Comparison of ENCODE assay signal across 8 mouse cellular contexts in genomic region chr11:117057451-117057850, GRCm38 (mm10). TPM values are rescaled to one million over a fixed set of nuclear protein-coding genes. Genes with fewer than 3 reads are reported as not detected.
A peak's percentile ranks its signal among the peaks of the same experiment; 100 is the strongest.
DNase-seq lines count a peak whose midpoint lies in the region; ATAC-seq and TF ChIP-seq lines count a peak whose summit lies in the region.
"Had no signal": no experiment of that assay in that cellular context is flagged by ENCODE, and none has a peak within 500 bp of the region (broad histone marks: within the 10 kb centered on the region; RNA-seq: fewer than 3 reads in every experiment).

No protein-coding gene starts in this region.

- no peak overlapping the region for H3K4me2 ChIP-seq in CH12.LX (ENCODE audit: insufficient read depth, low read depth, poor library complexity, severe bottlenecking)
- no peak overlapping the region for H3K4me2 ChIP-seq in hindbrain, postnatal 0 days (ENCODE audit: low read depth, low read length)
- H3K4me2 ChIP-seq in limb, embryonic 11.5 days (ENCODE audit: low read depth, severe bottlenecking), result no peak overlapping the region

- H3K9ac ChIP-seq in CH12.LX (ENCODE audit: insufficient read depth, low read depth), result no peak overlapping the region
- no peak overlapping the region for H3K9ac ChIP-seq in hindbrain, postnatal 0 days (replicated peaks; ENCODE audit: low read length)
- H3K9ac ChIP-seq in limb, embryonic 11.5 days (ENCODE audit: low read length), result no peak overlapping the region

- dilution Hi-C loops in CH12.LX (cut with MboI; ENCODE audit: extremely low pct_ligation_motif_present, extremely low pct_unique_long_range_greater_than_20kb, low sequenced_read_pairs), result no loop called here

- DNase-seq in 416B (ENCODE audit: low read depth) (peak; percentile 41), CH12.LX (ENCODE audit: extremely low read depth) (peak; percentile 61)
- peak; percentile 73 to 81 for DNase-seq in cerebellum, postnatal 14 days
- DNase-seq in hindbrain, postnatal 0 days (ENCODE audit: low spot score), result peak; percentile 87
- peak; percentile 72 for DNase-seq in limb, embryonic 11.5 days (ENCODE audit: low spot score)
- DNase-seq in right cerebral cortex, postnatal 4 days, result peak; percentile 59
- no peak for DNase-seq in gastrocnemius, adult 18-20 months (ENCODE audit: low spot score)

- no peak overlapping the region for H3K27ac ChIP-seq in CH12.LX (ENCODE audit: insufficient read depth, low read depth)
- peak overlapping the region; percentile 60 for H3K27ac ChIP-seq in hindbrain, postnatal 0 days
- no peak overlapping the region for H3K27ac ChIP-seq in limb, embryonic 11.5 days (replicated peaks; ENCODE audit: low read depth, low read length)

- TF ChIP-seq EP300 in CH12.LX (IDR thresholded peaks at IDR 0.05; ENCODE audit: low read length), result no peak

- peak; percentile 16; the same call in 1 of the 2 replicates for ATAC-seq in hindbrain, postnatal 0 days
- no peak for ATAC-seq in limb, embryonic 11.5 days (ENCODE audit: insufficient number of reproducible peaks, low FRiP score, low TSS enrichment, low read depth)

- 26% methylated on average over 7 of the region's 7 CpGs for WGBS in hindbrain, postnatal 0 days
- WGBS in limb, embryonic 11.5 days, result 38% methylated on average over 7 of the region's 7 CpGs

- TF ChIP-seq POLR2A in CH12.LX (IDR thresholded peaks at IDR 0.05; ENCODE audit: low read depth, low read length), result no peak

- H3K4me3 ChIP-seq in CH12.LX (replicated peaks in 1 of 3; ENCODE audit: low read depth in 2 of 3, low read length in 2 of 3, poor library complexity in 1 of 3), result no peak overlapping the region
- H3K4me3 ChIP-seq in hindbrain, postnatal 0 days (ENCODE audit: low read length), result no peak overlapping the region
- no peak overlapping the region for H3K4me3 ChIP-seq in limb, embryonic 11.5 days (ENCODE audit: low read depth, low read length)
- H3K4me3 ChIP-seq: erythroblast, embryonic 14.5 days had no signal

- in situ Hi-C loops in CH12.LX (cut with MboI; ENCODE audit: low pct_ligation_motif_present, low pct_unique_long_range_greater_than_20kb, low sequenced_read_pairs), result loop anchor here (10.0 kb wide), 1 partner anchor 413 kb away; no protein-coding TSS in a partner anchor

- H3K79me2 ChIP-seq in CH12.LX (replicated peaks; ENCODE audit: control insufficient read depth, extremely low read depth, insufficient read depth, poor library complexity, severe bottlenecking), result no peaks in the 10 kb centered on the region

- peak; percentile 55 to 84; a peak in 3 of 4 replicates for TF ChIP-seq CTCF in CH12.LX (conservative IDR thresholded peaks at IDR 0.05 in 1 of 2, IDR thresholded peaks at IDR 0.05 in 1 of 2; ENCODE audit: low read depth in 2 of 2, low read length in 2 of 2)
- peak; percentile 81 for TF ChIP-seq CTCF in hindbrain, postnatal 0 days (IDR thresholded peaks at IDR 0.05; ENCODE audit: low read depth)

- H3K27me3 ChIP-seq in CH12.LX (replicated peaks), result peaks cover 34% of the 10 kb centered on the region
- no peaks in the 10 kb centered on the region for H3K27me3 ChIP-seq in hindbrain, postnatal 0 days (ENCODE audit: insufficient read depth, low read length)
- H3K27me3 ChIP-seq in limb, embryonic 11.5 days (ENCODE audit: control insufficient read depth, insufficient read depth, low read length), result 0 out of 2 replicates have a peak, but pooled peaks cover 2% of the 10 kb centered on the region

- peaks cover 4% of the 10 kb centered on the region for H3K9me3 ChIP-seq in CH12.LX (replicated peaks; ENCODE audit: low read length)
- H3K9me3 ChIP-seq in hindbrain, postnatal 0 days (ENCODE audit: low read length), result no peaks in the 10 kb centered on the region
- no peaks in the 10 kb centered on the region for H3K9me3 ChIP-seq in limb, embryonic 11.5 days (ENCODE audit: control insufficient read depth, low read length)

- H3K36me3 ChIP-seq in CH12.LX (replicated peaks in 1 of 2; ENCODE audit: control insufficient read depth in 1 of 2, insufficient read depth in 1 of 2, low read length in 1 of 2), result no peaks in the 10 kb centered on the region
- H3K36me3 ChIP-seq in hindbrain, postnatal 0 days (ENCODE audit: insufficient read depth, low read length), result no peaks in the 10 kb centered on the region
- no peaks in the 10 kb centered on the region for H3K36me3 ChIP-seq in limb, embryonic 11.5 days (ENCODE audit: control insufficient read depth, insufficient read depth, low read length)

- 0 out of 4 replicates have a peak, but pooled peaks cover 0 to 2% of the 10 kb centered on the region in 2 experiments for H3K4me1 ChIP-seq in CH12.LX (ENCODE audit: control insufficient read depth in 1 of 2, insufficient read depth in 2 of 2)
- peaks cover 4% of the 10 kb centered on the region; the same call in 1 of the 2 replicates for H3K4me1 ChIP-seq in hindbrain, postnatal 0 days (ENCODE audit: insufficient read depth, low read length)
- peaks cover 9% of the 10 kb centered on the region for H3K4me1 ChIP-seq in limb, embryonic 11.5 days (ENCODE audit: control insufficient read depth, insufficient read depth, low read length)

- peak; percentile 70 for TF ChIP-seq RAD21 in CH12.LX (IDR thresholded peaks at IDR 0.05; ENCODE audit: low read depth, low read length)

TF ChIP-seq in CH12.LX, 34 proteins besides CTCF, POLR2A, EP300 and RAD21:
- TF ChIP-seq SMC3 (IDR thresholded peaks at IDR 0.05; ENCODE audit: low read depth, low read length) (peak; percentile 67), ZC3H11A (IDR thresholded peaks at IDR 0.05; ENCODE audit: low read depth, low read length) (peak; percentile 14; the same call in 1 of the 2 replicates), MEF2A (IDR thresholded peaks at IDR 0.05; ENCODE audit: borderline replicate concordance, low read depth, low read length) (0 out of 2 replicates have a peak, but pooled peaks have one; percentile 13), IRF4 (IDR thresholded peaks at IDR 0.05; ENCODE audit: low read depth, low read length) (0 out of 2 replicates have a peak, but pooled peaks have one; percentile 7), E2F4 (IDR thresholded peaks at IDR 0.05; ENCODE audit: insufficient replicate concordance, low read depth, low read length) (no peak)

RNA-seq across cellular contexts. Expression of gene Sec14l1, which starts 57.5 kb away (rescaled TPM):
- total RNA-seq in CH12.LX (2012; rRNA removed) (17.9 and 28.2 TPM in 2 replicates), CH12.LX (2014; rRNA removed) (17.5 and 18.5 TPM in 2 replicates)
- 20.6 and 21.5 TPM in 2 replicates for polyA plus RNA-seq in CH12.LX (2012; ENCODE audit: insufficient read length, low read depth)
- total RNA-seq in hindbrain, postnatal 0 days (2014; rRNA removed), result 69.1 and 74.1 TPM in 2 replicates
- polyA plus RNA-seq in hindbrain, postnatal 0 days (2015; fragmentation: Nextera tagmentation; extraction: Ambion mirVana), result 47.0 and 47.3 TPM in 2 replicates
- polyA plus RNA-seq in limb, embryonic 11.5 days (2014; fragmentation: Nextera tagmentation; extraction: Ambion mirVana), result 28.1 and 29.7 TPM in 2 replicates
- total RNA-seq in gastrocnemius, adult 18-20 months (2021), result 10 to 100 TPM; 52.1 to 53.3 TPM
